Mouse (Mus musculus): ENCODE measurements at regions not wholly inside any gene's neighbourhood (a gene's known extent, or its start where the extent isn't known, plus 50 kb on each side); places are given as distances from the start of the nearest gene placed in this dataset.

GRCm38 (mm10) chr8:113271262-113271661 is 364.1 kb upstream of the Mon1b start:
- no peak for TF ChIP-seq CTCF (IDR thresholded peaks at IDR 0.05; ENCODE audit: low read depth)
- no peak for TF ChIP-seq EP300 (IDR thresholded peaks at IDR 0.05; ENCODE audit: low read depth)

Measured in liver, postnatal 0 days (tissue).